Mouse (Mus musculus): ENCODE measurements around the gene Anks1b.
A peak's percentile ranks its signal among the peaks of the same experiment; 100 is the strongest.

Gene Anks1b

GRCm38 (mm10) chr10:90864599-90864889, 991.2 kb downstream of the Anks1b start:
- no peak for DNase-seq (ENCODE audit: low read depth)

- DNase-seq (ENCODE audit: low read depth), result no peak
Measured at GRCm38 (mm10) chr10:90873204-90873603, 999.9 kb downstream of the Anks1b start.

GRCm38 (mm10) chr10:90874166-90874565, 1000.9 kb downstream of the Anks1b start:
- no peak for DNase-seq (ENCODE audit: low read depth)

DNA sequence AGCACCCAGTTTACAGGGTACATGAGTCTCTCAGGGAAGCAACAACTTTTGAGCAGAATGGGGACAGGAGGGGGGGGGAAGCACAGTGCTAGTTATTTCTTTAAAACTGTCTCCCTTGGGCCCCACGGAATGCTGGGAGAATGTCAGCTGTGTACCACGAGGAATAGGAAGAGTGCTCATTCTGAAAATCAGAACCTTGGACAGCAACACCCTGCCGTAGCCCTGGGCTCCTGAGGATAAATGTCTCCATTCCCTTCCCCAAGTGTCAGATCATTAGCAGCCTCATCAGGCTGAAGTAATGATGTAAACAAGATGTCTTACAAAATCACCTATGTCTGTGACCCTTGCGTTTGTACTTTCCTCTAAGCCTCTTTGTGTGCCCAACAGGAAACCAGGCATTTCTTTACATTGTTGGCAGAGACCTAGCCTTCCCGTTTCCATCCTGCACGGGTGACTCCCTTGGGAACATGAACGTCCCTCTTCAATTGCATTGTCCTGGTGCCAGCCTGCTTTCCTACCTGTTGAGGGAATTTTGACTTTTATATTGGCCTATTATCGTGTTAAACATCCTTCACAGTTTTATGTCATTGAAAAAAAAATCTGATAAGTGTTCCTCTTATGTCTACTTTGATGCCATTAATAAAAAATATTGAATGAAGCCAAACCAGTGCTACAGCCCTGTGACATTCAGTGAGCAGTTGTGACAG, 1007.7 kb downstream of the Anks1b start:
- DNase-seq (ENCODE audit: low read depth), result peak; percentile 1

DNA sequence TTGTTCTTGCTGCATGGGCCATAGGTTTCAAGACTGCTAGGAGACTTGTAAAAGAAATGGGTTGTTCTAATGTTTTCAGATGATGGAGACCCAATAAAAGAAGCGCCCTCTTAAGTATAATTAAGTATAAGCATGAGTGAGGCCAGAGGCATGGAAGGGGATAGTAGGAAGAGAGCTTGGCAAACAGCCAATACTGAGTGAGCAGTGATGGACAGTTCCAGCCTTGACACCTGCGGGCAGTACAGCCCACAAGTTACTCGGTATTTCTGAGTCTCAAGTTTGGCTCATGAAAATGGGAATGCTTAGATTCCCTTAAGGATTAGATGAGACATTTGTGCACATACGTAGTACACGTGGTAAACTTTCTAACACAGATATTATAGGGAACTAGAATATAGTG, 1016.3 kb downstream of the Anks1b start:
- no peak for DNase-seq (ENCODE audit: low read depth)

DNA sequence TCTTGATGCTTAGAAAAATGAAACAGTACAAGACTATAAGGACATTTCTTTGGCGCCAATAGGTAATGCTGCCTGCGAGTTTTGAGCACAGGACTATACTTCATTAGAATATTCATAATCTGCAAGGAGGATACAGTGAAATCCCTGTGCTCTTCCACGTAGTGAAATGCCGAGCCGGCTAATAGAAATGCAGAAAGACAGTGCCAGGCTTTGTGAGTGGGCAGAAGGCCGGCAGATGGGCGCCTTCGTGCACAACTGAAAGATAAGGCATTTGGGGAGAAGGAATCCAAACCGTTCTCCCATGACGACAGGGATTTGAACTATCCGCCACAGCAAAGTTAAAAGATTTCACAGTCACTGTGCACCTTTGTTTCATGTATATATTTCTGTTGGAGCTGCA, 1019.4 kb downstream of the Anks1b start:
- no peak for DNase-seq (ENCODE audit: low read depth)

DNA sequence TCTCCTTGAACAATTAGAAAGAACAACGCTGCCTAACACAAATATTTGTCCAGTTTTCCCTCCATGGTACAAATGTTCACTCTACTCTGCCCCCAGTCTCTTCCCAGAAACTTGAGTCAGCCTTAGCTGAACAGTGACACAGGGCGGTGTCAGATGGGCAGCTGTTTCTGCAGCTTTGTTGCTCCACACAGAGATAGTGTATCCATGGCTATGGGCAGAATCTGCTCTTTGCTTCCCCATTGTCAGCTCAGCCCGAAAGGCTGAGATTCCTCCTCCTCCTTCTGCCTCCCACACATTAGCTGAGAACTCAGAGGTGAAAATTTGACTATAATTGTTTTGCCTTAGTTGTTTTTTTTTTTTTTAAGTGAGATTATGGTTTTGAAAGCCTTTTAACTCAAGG, 1024.6 kb downstream of the Anks1b start:
- no peak for DNase-seq (ENCODE audit: low read depth)

DNA sequence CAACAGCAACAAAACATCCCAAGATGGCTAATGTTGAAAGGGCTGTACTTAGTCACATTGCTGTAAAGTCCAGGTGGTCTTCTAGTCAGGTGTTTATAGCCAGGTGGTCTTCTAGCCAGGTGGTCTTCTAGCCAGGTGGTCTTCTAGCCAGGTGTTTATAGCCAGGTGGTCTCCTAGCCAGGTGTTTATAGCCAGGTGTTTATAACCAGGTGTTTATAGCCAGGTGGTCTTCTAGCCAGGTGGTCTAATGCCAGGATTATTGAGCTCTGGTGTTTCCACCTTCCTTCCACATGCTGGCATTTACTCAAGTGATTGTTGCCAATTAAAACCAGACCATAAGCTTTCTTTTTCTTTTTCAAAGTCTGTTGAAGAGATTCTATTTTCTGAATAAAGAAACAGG, 1030.9 kb downstream of the Anks1b start:
- no peak for DNase-seq (ENCODE audit: low read depth)

- DNase-seq (ENCODE audit: low read depth), result no peak
Measured at GRCm38 (mm10) chr10:90907381-90907780, 1034.1 kb downstream of the Anks1b start.

DNA sequence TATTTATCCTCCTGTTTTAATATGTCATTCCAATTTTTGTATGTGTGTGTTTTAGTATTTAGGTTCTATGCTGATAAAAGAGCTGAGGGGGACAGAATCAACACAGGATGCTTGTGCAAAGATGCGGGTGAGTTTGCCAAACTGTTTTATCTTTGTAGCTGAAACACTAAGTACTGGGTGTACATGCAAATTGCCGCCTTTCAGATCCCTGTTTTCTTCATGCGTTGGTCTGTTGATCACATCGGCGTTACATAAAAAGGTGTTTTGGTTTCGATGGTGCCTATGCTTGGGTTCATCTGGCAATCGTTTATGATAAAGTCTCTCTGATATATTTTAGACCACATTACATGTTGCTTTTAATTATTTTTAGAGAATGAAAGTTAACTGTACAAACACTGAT, 1050.2 kb downstream of the Anks1b start:
- DNase-seq (ENCODE audit: low read depth), result no peak

DNA sequence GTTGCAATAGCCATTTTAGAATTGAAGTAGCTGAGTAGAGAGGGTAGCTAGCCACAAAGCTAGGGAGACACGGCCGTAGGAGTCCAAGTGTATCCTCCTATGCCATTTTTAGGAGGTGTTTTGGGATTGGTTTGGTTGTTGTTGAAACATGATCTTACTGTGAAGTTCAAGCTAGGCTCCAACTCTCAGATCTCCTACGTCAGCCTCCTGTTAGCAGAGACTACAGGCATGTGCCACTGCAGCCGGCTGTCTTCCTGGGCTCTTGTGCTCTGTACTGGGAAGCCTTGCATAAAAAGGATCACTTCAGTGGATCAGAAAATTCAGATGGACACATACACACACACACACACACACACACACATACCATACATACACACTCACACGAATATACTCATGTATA, 1059.8 kb downstream of the Anks1b start:
- no peak for DNase-seq (ENCODE audit: low read depth)

DNA sequence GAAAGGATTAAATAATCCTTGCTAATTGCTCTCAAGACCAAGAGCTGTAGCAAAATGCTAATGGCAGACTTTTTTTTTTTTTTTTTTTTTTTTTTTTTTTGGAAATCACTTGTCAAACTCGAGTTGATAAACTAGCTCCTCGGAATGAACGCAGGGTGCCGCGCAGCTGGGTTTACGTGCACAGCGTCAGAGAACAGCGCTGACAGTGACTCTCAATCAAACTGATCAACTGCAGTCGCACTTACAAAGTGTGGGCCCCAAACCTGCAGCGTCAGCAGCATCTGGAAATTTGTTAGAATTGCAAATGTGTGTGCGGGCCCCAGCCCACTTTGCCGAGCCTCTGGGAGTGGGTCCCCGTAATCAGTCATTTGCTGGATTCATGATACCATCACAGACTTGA, 1061.4 kb downstream of the Anks1b start:
- no peak for DNase-seq (ENCODE audit: low read depth)

DNA sequence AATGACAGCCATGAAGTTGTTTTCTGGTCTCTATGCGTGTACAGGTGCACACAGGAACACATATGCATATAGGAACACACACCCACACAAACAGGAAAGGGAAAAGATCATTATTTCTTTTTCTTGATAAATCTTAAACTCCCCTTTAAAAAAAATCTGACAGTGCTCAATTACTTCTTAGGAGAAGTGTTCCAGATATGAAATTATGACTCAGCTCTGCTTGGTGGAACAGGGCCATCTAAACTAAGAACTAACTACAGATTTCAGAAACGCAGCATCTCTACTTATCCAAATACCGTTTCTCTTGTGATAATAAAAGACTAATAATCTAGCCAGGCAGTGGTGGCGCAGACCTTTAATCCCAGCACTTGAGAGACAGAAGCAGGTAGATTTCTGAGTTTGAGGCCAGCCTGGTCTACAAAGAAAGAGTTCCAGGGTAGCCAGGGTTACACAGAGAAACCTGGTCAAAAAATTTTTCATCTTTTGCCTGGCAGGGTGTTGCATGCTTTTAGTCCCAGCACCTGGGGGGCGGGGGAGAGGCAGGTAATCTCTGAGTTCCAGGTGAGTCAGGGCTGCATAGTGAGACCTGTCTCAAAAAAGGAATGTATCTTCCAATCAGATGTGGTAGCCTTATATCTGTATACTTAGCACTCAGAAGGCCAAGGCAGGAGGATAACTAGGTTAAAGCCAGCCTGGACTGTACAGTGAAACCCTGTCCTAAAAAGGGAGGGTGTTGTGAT, 1064.6 kb downstream of the Anks1b start:
- no peak for DNase-seq (ENCODE audit: low read depth)

DNA sequence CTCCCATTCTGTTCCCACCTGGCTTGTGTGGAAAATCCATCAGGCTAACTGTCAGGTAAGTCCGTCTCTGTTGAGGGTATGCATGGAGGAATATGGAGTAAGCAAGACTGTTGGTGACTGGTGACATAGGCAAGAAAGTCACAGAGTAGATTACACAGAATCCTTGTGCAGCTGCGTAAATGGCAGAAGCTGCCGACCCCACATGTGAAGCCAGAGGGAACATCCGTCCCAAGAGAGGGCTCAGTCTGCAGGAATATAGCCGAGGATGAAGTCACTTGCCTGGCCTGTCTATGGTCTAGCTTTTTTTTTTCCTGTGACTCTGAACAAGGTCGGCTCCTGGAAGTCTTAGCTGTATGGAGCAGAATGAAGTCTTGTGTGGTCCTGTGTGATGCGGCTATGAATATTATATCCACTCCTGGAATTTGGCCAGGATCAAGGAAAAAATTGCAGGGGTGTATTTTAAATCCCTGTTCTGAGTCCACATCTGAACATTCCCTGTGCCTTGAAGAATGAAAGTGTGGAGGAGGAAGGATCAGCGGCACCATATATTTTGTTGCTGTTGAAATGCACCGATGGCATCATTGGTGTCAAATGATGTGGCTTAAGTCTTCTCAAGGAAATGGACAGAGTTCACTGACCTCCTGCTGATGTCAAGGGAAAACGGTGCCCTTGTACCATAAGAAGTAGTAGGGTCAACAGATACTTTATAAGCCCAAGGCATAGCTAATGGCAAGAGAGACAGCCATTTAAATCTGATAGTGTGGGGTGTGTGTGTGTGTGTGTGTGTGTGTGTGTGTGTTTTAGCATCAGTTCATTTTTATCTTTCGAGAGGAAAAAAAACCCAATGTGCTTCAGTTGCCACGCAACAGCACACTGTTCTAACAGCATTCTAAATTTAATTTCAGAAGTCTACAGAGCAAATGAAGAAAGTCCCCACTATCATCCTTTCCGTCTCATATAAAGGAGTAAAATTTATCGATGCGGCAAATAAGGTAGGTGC, 1067.5 kb downstream of the Anks1b start:
- DNase-seq (ENCODE audit: low read depth), result no peak

GRCm38 (mm10) chr10:90942001-90942700, 1068.8 kb downstream of the Anks1b start:
- DNase-seq (ENCODE audit: low read depth), result no peak

DNA sequence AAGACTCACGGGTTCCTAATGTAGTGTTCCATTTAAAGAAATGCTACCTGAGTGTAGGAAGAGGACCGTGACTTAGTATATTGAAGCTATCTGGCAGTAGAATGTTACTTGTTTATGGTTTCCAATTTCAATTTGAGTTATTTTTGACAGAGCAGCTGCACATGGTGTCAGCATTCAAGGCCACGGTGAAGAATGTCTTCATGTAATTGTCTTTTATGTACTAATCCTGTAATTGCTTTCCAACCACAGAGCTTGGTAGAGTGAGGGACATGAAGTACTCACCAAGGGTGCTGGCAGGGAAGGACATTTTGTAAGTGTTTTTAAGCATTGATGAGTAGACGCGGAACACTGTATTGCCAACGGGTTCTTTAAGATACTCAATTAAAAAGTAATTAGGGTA, 1073.7 kb downstream of the Anks1b start:
- DNase-seq (ENCODE audit: low read depth), result no peak

DNA sequence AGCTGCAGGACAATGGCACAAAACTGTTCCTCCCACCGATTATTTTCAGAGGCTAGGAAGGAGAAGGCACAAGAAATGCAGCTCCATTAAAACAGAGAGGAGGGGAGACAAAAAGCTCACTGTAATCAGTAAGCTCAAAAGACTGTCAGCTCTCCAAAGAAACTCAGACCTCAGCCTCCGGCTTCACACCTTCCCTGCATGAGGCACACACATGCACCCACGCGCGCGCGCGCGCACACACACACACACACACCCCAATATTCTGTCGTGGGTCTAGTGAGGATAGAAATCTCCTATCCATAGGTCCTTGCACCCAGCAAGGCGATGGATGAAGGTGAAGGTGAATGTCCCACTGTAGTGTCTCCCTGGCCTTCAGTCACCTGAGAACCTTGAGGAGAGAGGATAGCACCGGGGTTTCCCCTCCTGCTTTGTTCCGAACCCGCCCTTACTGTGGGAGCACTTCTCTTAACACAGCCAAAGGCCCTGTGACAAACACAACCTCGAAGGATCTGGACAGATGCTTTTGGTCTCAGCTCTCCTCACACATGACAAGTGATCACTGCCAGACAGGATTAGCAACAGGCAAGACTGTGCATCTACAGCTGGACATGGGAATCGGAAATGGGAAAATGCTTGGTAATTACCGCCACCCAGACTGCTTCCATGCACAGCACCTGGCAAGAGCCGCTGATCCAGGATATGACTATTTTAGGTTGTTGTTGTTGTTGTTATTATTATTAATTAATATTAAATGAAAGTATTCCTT, 1074.5 kb downstream of the Anks1b start:
- DNase-seq (ENCODE audit: low read depth), result no peak

DNA sequence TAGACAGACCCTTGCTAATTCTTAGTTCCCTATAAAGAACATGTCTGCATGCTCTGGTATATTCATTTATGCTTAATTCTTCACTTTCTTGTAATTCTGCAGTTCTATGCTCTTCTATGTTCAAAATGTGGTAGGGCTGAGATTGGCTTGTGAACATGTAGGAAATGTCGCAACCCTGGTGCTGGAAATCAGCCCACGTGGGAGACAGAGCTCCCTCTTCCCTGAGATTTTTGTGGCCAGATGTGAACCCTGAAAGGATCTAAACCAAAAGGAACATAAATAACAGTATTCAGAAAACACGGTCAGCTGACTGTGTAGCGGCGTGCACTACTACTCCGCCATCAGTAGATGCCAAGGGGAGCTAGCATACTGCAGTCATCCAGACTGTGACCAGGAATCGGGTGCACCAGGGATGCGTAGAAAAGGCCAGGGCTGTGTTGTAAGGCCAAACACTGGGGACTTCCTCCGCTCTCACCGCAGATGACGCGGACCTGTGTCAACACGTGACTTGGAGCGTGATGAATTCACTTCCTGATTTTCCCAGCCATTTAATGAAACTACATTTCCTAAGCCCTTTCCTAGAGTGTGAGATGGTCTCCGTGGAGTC, 1079.9 kb downstream of the Anks1b start:
- no peak for DNase-seq (ENCODE audit: low read depth)

GRCm38 (mm10) chr10:90953821-90954220, 1080.5 kb downstream of the Anks1b start:
- DNase-seq (ENCODE audit: low read depth), result no peak

- DNase-seq (ENCODE audit: low read depth), result no peak
Measured at GRCm38 (mm10) chr10:90960374-90960773, 1087.1 kb downstream of the Anks1b start.

DNA sequence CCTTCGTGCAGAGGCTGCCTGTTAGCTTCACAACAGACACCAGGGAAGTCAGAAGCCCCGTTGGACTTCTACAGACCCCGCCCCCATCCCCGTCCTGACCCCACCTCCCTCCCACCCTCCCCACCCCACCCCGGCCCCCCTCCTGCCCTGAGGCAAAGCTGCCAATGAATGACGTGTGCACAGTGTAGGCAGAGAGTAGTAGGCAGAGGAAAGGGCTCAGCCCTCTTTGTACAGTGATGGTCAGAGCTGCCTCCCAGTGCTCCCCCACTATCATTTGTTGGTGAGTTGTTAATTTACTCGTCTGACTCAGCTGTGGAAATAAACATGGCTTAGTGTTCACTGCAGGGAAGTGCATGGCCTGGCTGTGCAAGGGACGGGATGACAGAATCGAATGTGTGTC, 1091.2 kb downstream of the Anks1b start:
- DNase-seq (ENCODE audit: low read depth), result no peak

All from induced T-regulatory cell, adult 2 months (primary cell).